ENCODE assay signal across 20 mouse cellular contexts in the genomic region with DNA sequence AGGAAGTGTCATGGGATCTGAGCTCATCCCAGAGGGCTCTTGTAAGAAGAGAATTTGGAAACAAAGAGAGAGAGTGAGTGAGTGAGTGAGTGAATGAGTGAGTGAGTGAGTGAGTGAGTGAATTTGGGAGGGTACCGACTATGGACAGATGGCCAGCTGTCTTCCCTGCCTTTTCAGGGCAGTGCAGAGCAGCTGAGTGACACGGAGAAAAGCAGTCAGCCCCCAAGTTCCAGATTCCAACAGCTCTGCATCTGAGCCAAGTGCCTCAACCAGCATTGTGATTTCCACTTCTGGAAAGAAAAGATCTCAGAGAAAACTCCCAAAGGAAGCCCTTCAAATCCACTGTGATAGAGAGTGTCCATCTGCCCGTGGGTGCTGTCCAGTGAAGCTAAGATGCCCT. TPM values are rescaled to one million over a fixed set of nuclear protein-coding genes. Genes with fewer than 3 reads are reported as not detected.
DNase-seq lines count a peak whose midpoint lies in the region; ATAC-seq and TF ChIP-seq lines count a peak whose summit lies in the region.
"Had no signal": no experiment of that assay in that cellular context is flagged by ENCODE, and none has a peak within 500 bp of the region (broad histone marks: within the 10 kb centered on the region; RNA-seq: fewer than 3 reads in every experiment).

No protein-coding gene starts in this region.

- DNase-seq in cerebellum, postnatal 10 days, result peak; percentile 51 to 58
- no peak for DNase-seq in cerebellum, adult 8-10 months
- peak; percentile 15 for DNase-seq in lung, postnatal 0 days (ENCODE audit: low spot score)
- DNase-seq in lung, postnatal 4 days, result no peak
- DNase-seq in layer of hippocampus, adult 8-10 months (ENCODE audit: low spot score in 2 of 2), result no peak
- DNase-seq in heart, adult 8-10 months (ENCODE audit: low spot score), result no peak
- DNase-seq: adrenal gland, adult 8-10 months; cerebellum, postnatal 25 days; heart, postnatal 10 days; kidney, adult 9 months had no signal

- no peaks in the 10 kb centered on the region for H3K4me1 ChIP-seq in lung, postnatal 0 days (ENCODE audit: insufficient read depth, low read depth, low read length)
- peaks cover 30% of the 10 kb centered on the region for H3K4me1 ChIP-seq in hindbrain, embryonic 15.5 days (replicated peaks)
- peaks cover 12% of the 10 kb centered on the region for H3K4me1 ChIP-seq in stomach, embryonic 15.5 days

- H3K4me3 ChIP-seq in lung, postnatal 0 days (ENCODE audit: low read depth, low read length), result no peak overlapping the region
- H3K4me3 ChIP-seq in hindbrain, embryonic 15.5 days, result no peak overlapping the region
- no peak overlapping the region for H3K4me3 ChIP-seq in stomach, embryonic 15.5 days (replicated peaks)
- H3K4me3 ChIP-seq: embryonic facial prominence, embryonic 15.5 days; liver, embryonic 15.5 days; neural tube, embryonic 12.5 days had no signal

- H3K27me3 ChIP-seq in lung, postnatal 0 days (replicated peaks; ENCODE audit: insufficient read depth, low read length), result no peaks in the 10 kb centered on the region
- H3K27me3 ChIP-seq in hindbrain, embryonic 15.5 days, result no peaks in the 10 kb centered on the region
- H3K27me3 ChIP-seq in stomach, embryonic 15.5 days (replicated peaks), result no peaks in the 10 kb centered on the region
- H3K27me3 ChIP-seq: embryonic facial prominence, embryonic 15.5 days; liver, embryonic 15.5 days; neural tube, embryonic 12.5 days had no signal

- H3K4me2 ChIP-seq in lung, postnatal 0 days (replicated peaks; ENCODE audit: low read depth, low read length), result no peak overlapping the region
- no peak overlapping the region for H3K4me2 ChIP-seq in hindbrain, embryonic 15.5 days
- no peak overlapping the region for H3K4me2 ChIP-seq in stomach, embryonic 15.5 days
- H3K4me2 ChIP-seq: embryonic facial prominence, embryonic 15.5 days; liver, embryonic 15.5 days; neural tube, embryonic 12.5 days had no signal

- TF ChIP-seq EP300 in lung, postnatal 0 days (IDR thresholded peaks at IDR 0.05), result no peak

- H3K9ac ChIP-seq in lung, postnatal 0 days (replicated peaks; ENCODE audit: low read depth), result no peak overlapping the region
- H3K9ac ChIP-seq in hindbrain, embryonic 15.5 days, result no peak overlapping the region
- no peak overlapping the region for H3K9ac ChIP-seq in stomach, embryonic 15.5 days
- H3K9ac ChIP-seq: embryonic facial prominence, embryonic 15.5 days; liver, embryonic 15.5 days; neural tube, embryonic 12.5 days had no signal

- no peaks in the 10 kb centered on the region for H3K36me3 ChIP-seq in lung, postnatal 0 days (ENCODE audit: insufficient read depth, low read length)
- no peaks in the 10 kb centered on the region for H3K36me3 ChIP-seq in hindbrain, embryonic 15.5 days
- no peaks in the 10 kb centered on the region for H3K36me3 ChIP-seq in stomach, embryonic 15.5 days
- H3K36me3 ChIP-seq: embryonic facial prominence, embryonic 15.5 days; liver, embryonic 15.5 days; neural tube, embryonic 12.5 days had no signal

- peak; percentile 32; the same call in 1 of the 2 replicates for ATAC-seq in lung, postnatal 0 days
- no peak for ATAC-seq in hindbrain, embryonic 15.5 days (ENCODE audit: low FRiP score, low read depth)
- no peak for ATAC-seq in stomach, embryonic 15.5 days (ENCODE audit: insufficient read depth, low FRiP score, low read depth)

- TF ChIP-seq CTCF in lung, postnatal 0 days (IDR thresholded peaks at IDR 0.05), result no peak

- 28% methylated on average over 3 of the region's 3 CpGs for WGBS in lung, postnatal 0 days
- WGBS in hindbrain, embryonic 15.5 days, result 33% methylated on average over 3 of the region's 3 CpGs
- WGBS in stomach, embryonic 15.5 days, result 61% methylated on average over 3 of the region's 3 CpGs

- H3K27ac ChIP-seq in lung, postnatal 0 days (ENCODE audit: low read length), result no peak overlapping the region
- peak overlapping the region; percentile 46 for H3K27ac ChIP-seq in hindbrain, embryonic 15.5 days (replicated peaks)
- peak overlapping the region; percentile 9; the same call in 1 of the 2 replicates for H3K27ac ChIP-seq in stomach, embryonic 15.5 days
- H3K27ac ChIP-seq: embryonic facial prominence, embryonic 15.5 days; liver, embryonic 15.5 days had no signal

- no peaks in the 10 kb centered on the region for H3K9me3 ChIP-seq in lung, postnatal 0 days (ENCODE audit: low read length)
- H3K9me3 ChIP-seq in hindbrain, embryonic 15.5 days, result no peaks in the 10 kb centered on the region
- no peaks in the 10 kb centered on the region for H3K9me3 ChIP-seq in stomach, embryonic 15.5 days
- H3K9me3 ChIP-seq: embryonic facial prominence, embryonic 15.5 days; liver, embryonic 15.5 days; neural tube, embryonic 12.5 days had no signal

RNA-seq across cellular contexts. Expression of gene Clmp, which starts 23.8 kb away (rescaled TPM):
- 11.9 and 12.5 TPM in 2 replicates for polyA plus RNA-seq in lung, postnatal 0 days (2015; fragmentation: Nextera tagmentation; extraction: Ambion mirVana)
- polyA plus RNA-seq in hindbrain, embryonic 15.5 days (2015; fragmentation: Nextera tagmentation; extraction: Ambion mirVana), result 48.4 and 51.1 TPM in 2 replicates
- polyA plus RNA-seq in stomach, embryonic 15.5 days (2015; fragmentation: Nextera tagmentation; extraction: Ambion mirVana), result 27.2 and 29.2 TPM in 2 replicates
- total RNA-seq in layer of hippocampus, adult 8-10 months (2022), result 10 to 100 TPM; 24.3 to 28.4 (median 26.3) TPM
- 1 to 10 TPM; 3.3 to 4.4 (median 4.0) TPM for total RNA-seq in heart, adult 8-10 months (2022)

RNA-seq across cellular contexts. Expression of gene Gm21915, which starts 39.2 kb away (rescaled TPM):
- not detected in 2 replicates for polyA plus RNA-seq in lung, postnatal 0 days (2015; fragmentation: Nextera tagmentation; extraction: Ambion mirVana)
- not detected in 2 replicates for polyA plus RNA-seq in hindbrain, embryonic 15.5 days (2015; fragmentation: Nextera tagmentation; extraction: Ambion mirVana)
- polyA plus RNA-seq in stomach, embryonic 15.5 days (2015; fragmentation: Nextera tagmentation; extraction: Ambion mirVana), result not detected in 2 replicates
- not detected for total RNA-seq in layer of hippocampus, adult 8-10 months (2022)
- not detected for total RNA-seq in heart, adult 8-10 months (2022)
- total RNA-seq: adrenal gland, adult 8-10 months; granulocyte monocyte progenitor cell, adult 5-6 weeks; heart, postnatal 10 days; layer of hippocampus, postnatal 14 days; megakaryocyte progenitor cell, adult 5-6 weeks had no signal
- polyA plus RNA-seq: embryonic facial prominence, embryonic 15.5 days; limb, embryonic 11.5 days; liver, embryonic 15.5 days; neural tube, embryonic 12.5 days; urinary bladder, adult 2 months had no signal

Comparison
In these comparisons a context has a peak if more than half of its experiments do, and no peak if none do; other contexts are left out.
1. DNase-seq: peak in cerebellum, postnatal 10 days (2 of 2) and lung, postnatal 0 days (single experiment); none in cerebellum, adult 8-10 months (single experiment), lung, postnatal 4 days (0 of 2), layer of hippocampus, adult 8-10 months (0 of 2) and heart, adult 8-10 months (single experiment).